Mouse (Mus musculus) large intestine, adult 2 months (tissue): ENCODE data around the gene Rpp25l. TPM values are rescaled to one million over a fixed set of nuclear protein-coding genes. Genes with fewer than 3 reads are reported as not detected.
"Not testable (repeated sequence)": the region's sequence is repeated elsewhere in the genome, so short reads cannot be mapped to it uniquely, and the experiment has no call there.

Source experiments
- DNase-seq: peaks from one replicate; pipeline ENCODE4 v3.0.0-alpha.2; 2012; ENCODE audit warnings: low read depth, low spot score
- WGBS: fragments of 180-500 bp; shearing (Covaris S2); methylation state at CpG from one replicate; pipeline ENCODE4 v1.1.7; 2018; 5-methylcytosine and 5-hydroxymethylcytosine counted together
- polyA plus RNA-seq: library from polyadenylated mRNA; depleted of rRNA; stranded (reverse); fragments of >200 nt; gene quantifications from 2 replicates; pipeline ENCODE4 v1.2.3, GENCODE M21; 2012; rRNA removed

The Rpp25l gene
- 37.7 and 41.3 TPM in 2 replicates for polyA plus RNA-seq

GRCm38 (mm10) chr4:41713197-41714067 is at the start of gene Rpp25l:
TSS of gene Rpp25l (minus strand) at chr4:41713534.
- WGBS, result under 1% methylated on average over 61 of the region's 61 CpGs
- DNase-seq, result no peak

DNA sequence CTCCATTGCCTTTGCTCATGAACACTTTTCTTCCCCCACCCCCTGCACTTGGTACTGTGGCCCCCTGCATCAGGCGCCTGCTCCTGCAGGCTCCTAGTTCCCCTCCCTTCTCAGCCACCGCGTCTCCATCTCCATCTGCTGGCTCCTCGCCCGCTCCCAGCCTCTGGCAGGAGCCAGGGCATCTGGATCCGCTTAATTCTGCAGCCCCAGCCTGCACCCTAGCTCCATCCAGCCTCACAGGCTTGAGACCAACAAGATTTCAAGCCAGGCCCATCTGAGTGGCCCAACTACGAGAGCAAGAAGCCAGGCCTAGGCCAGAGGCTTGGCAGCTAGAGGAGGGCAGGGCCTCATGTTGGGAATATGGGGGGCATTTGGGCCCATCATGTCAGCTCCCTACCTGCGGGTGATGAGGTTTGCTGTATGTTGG is 49.4 kb upstream of the Rpp25l start:
- 68% methylated on average over 8 of the region's 8 CpGs for WGBS
- DNase-seq, result not testable (repeated sequence)

DNA sequence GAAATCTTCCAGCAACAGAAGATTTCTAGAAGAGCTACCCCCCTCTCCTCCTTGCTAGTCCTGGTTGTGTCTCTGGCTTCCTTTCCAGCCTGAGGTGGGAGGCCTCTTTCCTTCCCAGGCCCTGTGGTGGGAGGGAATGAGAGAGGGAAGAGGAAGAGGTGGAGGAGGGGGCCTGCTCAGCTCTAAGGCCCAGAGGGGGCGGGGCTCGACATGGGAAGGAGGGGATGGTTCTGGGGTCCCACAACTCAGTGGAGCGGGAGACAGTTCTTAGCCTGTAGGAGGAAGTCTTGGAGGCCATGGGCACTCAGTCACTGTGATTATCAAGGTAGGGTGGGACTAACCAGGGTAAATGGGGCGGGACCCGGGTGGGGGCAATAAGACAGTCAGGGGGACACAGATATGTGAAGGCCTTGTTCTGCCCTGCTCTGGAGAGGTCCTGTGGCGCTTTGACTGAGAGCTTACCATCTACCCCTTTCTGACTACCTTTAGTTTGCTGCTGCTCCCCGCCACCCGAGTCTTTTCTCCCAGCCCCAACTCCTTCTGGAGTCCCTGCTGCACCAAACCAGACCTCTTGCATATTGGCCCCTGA is 48.9 kb upstream of the Rpp25l start:
- no peak for DNase-seq

GRCm38 (mm10) chr4:41761680-41762079 is 48.3 kb upstream of the Rpp25l start:
- DNase-seq, result no peak

More for the DNA sequence above, 48.9 kb upstream of the Rpp25l start:
- WGBS, result 66% methylated on average over 8 of the region's 8 CpGs

GRCm38 (mm10) chr4:41760911-41761310 is 47.6 kb upstream of the Rpp25l start:
- no peak for DNase-seq
- WGBS, result 69% methylated on average over 4 of the region's 4 CpGs

DNA sequence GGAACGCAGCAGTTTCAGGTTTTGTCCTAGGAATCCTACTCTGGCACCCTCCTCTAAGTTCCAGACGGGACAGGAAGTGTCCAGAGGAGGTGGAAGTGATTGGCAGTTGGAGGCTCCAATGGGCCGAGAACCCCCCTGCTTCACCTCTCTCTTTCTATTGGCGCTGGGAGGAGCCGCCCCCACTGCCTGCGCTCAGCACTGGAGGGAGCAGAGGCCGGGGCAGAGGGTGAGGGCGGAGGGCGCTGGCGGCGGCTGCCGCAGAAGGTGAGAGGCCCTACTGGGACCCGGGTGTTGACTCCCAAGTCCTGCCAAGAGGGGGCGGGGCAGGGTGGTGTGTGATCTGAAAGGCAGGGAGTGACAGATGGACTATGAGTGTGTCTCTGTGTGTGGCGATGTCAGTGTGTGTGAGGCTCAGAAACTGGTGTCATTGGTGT is 47.0 kb upstream of the Rpp25l start:
- WGBS, result 2% methylated on average over 15 of the region's 15 CpGs
- peak; percentile 85 for DNase-seq

- 41% methylated on average over 6 of the region's 6 CpGs for WGBS
- no peak for DNase-seq
These were observed 46.4 kb upstream of the Rpp25l start for GRCm38 (mm10) chr4:41759656-41760287.

DNA sequence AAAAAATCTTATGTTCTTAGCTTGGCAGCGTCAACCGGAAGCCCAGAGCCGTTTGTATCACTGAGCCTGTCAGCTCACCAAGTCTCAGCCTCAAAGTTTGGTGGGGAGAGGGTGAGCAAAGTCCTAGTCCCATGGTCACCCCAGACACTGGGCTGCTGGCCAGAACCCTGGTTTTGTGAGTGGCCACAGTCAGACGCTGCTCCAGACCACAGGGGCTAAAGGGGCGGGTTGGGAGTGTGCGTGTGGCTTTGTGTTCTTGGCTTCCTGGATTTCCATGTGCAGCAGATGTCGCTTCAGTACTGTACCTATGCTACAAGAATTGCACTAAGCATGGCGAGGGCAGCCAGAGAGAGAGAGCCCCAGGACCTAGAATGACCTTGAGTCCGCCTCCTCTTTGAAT is 45.9 kb upstream of the Rpp25l start:
- DNase-seq, result no peak
- WGBS, result 77% methylated on average over 9 of the region's 9 CpGs

- no peak for DNase-seq
- 95% methylated on average over 4 of the region's 4 CpGs for WGBS
These were observed 45.4 kb upstream of the Rpp25l start for GRCm38 (mm10) chr4:41758701-41759100.

GRCm38 (mm10) chr4:41758021-41758420 is 44.7 kb upstream of the Rpp25l start:
- 79% methylated on average over 11 of the region's 11 CpGs for WGBS
- DNase-seq, result no peak

- no peak for DNase-seq
- 95% methylated on average over 13 of the region's 13 CpGs for WGBS
These were observed 44.0 kb upstream of the Rpp25l start for GRCm38 (mm10) chr4:41757321-41757720.

- 65% methylated on average over 8 of the region's 8 CpGs for WGBS
- DNase-seq, result no peak
These were observed 43.1 kb upstream of the Rpp25l start for GRCm38 (mm10) chr4:41756440-41756839.

GRCm38 (mm10) chr4:41755338-41756305 is 42.3 kb upstream of the Rpp25l start, which contains the start of gene Sigmar1:
TSS of gene Sigmar1 (minus strand) at chr4:41756157.
- DNase-seq, result peak; percentile 85
- under 1% methylated on average over 57 of the region's 57 CpGs for WGBS

DNA sequence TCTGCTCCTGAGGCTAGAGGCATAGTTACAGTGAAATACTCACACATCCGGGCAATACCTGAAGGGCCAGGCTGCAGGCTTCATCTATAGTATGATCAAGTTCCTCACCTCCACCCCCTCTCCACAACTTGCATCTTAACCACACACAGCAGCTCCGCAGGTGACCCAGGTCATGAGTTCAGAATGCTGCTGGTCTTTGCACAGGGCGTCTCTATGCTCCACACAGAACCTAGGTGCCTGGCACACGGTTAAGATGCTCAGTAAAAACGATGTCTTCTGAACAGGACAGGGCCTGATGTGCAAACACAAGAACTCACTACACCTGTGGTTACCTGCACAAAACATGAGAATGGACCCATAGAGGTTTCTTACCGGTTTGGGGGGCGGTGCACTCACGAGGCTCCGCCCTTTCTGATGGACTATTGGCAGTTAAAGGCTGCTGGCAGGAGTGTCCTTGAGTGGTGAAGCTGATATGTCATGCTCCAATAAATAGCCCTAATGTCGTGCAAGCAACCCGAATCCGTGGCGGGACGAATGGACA is 41.5 kb upstream of the Rpp25l start, which contains the start of gene Galt:
TSS of gene Galt (plus strand) at position 432 of the 541 bp plus-strand sequence.
- WGBS, result 10% methylated on average over 14 of the region's 14 CpGs
- DNase-seq, result peak; percentile 68

DNA sequence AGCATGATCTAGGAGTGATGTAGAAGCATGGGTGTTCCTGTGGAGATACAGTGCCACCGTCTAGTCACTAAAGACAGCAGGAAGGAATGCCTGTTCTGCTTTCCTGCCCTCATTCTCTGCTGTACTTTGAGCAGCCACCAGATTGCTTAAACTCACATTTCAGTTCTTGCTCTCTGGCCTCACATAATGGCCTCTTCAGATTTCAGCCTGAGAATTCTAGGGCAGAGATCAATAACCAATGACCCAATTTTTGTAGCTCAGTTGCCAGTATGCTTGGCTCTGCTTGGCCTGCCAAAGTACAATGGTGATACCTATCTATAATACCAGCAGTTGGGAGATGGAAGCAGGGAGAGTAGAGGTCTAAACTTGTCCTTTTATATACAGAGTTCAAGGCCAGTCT is 31.7 kb upstream of the Rpp25l start:
- 83% methylated on average over 1 of the region's 1 CpGs for WGBS

DNA sequence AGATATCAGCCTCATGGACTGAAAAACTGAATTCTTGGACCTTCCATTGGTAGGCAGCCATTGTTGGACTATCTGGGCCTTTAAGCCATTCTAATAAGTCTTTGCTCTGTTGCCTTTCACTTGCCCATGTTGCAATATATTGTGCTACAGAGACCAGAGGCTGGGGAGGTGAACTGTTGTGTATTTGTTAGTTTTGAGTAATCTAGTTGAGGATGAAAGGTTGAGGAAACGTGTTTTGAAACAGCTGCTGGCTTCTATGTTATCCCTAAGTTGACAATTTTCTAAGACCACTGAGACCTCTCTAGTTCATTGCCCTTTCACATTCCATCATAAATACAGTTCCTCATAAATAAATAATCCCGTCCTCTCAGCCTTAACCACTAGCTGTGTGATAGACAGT is 30.8 kb upstream of the Rpp25l start:
- WGBS, result 81% methylated on average over 2 of the region's 2 CpGs

More for the DNA sequence above, 31.7 kb upstream of the Rpp25l start:
- no peak for DNase-seq

GRCm38 (mm10) chr4:41741158-41741560 is 27.8 kb upstream of the Rpp25l start:
- DNase-seq, result peak; percentile 73
- under 1% methylated on average over 27 of the region's 27 CpGs for WGBS

More for the DNA sequence above, 30.8 kb upstream of the Rpp25l start:
- no peak for DNase-seq

DNA sequence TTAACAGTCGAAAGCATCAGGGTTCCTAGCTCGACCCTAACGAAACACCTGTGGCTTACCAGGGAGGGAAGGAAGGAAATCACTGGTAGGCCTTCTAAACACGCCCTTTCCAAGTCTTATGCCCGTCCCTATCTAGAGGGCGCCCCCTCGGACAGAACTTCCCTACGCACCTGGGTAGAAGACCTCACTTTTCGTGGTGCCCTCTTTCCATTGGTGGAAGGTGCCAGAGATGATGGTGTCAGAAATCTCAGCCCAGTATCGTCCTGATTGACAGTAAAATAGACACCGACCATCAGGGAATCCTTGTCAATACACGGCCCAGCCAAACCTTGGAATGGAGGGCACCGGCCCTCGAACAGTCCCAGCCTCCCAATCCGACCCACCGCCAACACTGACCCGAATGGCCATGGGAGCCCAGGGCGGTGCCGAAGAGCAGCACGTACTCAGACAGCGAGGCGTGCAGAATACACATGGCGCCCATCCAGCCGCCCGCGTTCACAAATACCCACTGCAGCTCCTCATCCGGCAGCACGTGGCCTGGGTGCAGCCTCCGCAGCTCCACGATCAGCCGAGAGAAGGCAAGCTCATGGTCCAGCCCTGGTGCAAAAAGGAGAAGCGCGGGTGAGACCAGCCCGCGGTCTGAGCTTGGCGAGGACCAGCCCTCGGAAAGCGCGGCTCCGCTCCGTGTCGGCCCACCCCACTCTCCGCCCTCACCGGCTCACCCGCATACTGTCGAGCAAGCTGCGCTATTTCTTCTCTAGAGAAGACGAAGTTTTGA is 27.2 kb upstream of the Rpp25l start:
- WGBS, result 1% methylated on average over 48 of the region's 48 CpGs
- DNase-seq, result no peak
